Mouse (Mus musculus) right cerebral cortex, postnatal 25 days (tissue): ENCODE results near the gene Adcy3.
A peak's percentile ranks its signal among the peaks of the same experiment; 100 is the strongest.
"Not testable (repeated sequence)": the region's sequence is repeated elsewhere in the genome, so short reads cannot be mapped to it uniquely, and the experiment has no call there.

Source experiments
- DNase-seq: peaks from one replicate; pipeline ENCODE4 v3.0.0; 2022

The Adcy3 gene

GRCm38 (mm10) chr12:4188171-4189059 is 55.5 kb downstream of the Adcy3 start:
- DNase-seq, result no peak

GRCm38 (mm10) chr12:4189060-4189447 is 56.2 kb downstream of the Adcy3 start:
- DNase-seq, result no peak

- DNase-seq, result no peak
These were observed 59.6 kb downstream of the Adcy3 start for GRCm38 (mm10) chr12:4192514-4192913.

GRCm38 (mm10) chr12:4193025-4193740 is 60.3 kb downstream of the Adcy3 start:
- DNase-seq, result no peak

- peak; percentile 53 for DNase-seq
These were observed 61.7 kb downstream of the Adcy3 start for GRCm38 (mm10) chr12:4194643-4195042.

- no peak for DNase-seq
These were observed 65.8 kb downstream of the Adcy3 start for GRCm38 (mm10) chr12:4198702-4199101.

GRCm38 (mm10) chr12:4199271-4199670 is 66.4 kb downstream of the Adcy3 start:
- no peak for DNase-seq

GRCm38 (mm10) chr12:4201454-4202200 is 68.7 kb downstream of the Adcy3 start:
- DNase-seq, result peak; percentile 73

- DNase-seq, result no peak
These were observed 69.3 kb downstream of the Adcy3 start for GRCm38 (mm10) chr12:4202206-4202605.

- no peak for DNase-seq
These were observed 73.2 kb downstream of the Adcy3 start for GRCm38 (mm10) chr12:4206106-4206505.

GRCm38 (mm10) chr12:4208405-4209133 is 75.7 kb downstream of the Adcy3 start:
- peak; percentile 57 for DNase-seq

GRCm38 (mm10) chr12:4209196-4209595 is 76.3 kb downstream of the Adcy3 start:
- DNase-seq, result no peak

GRCm38 (mm10) chr12:4211174-4211573 is 78.3 kb downstream of the Adcy3 start:
- no peak for DNase-seq

GRCm38 (mm10) chr12:4212908-4213307 is 80.0 kb downstream of the Adcy3 start:
- DNase-seq, result no peak

GRCm38 (mm10) chr12:4230156-4230555 is 97.3 kb downstream of the Adcy3 start:
- DNase-seq, result no peak

GRCm38 (mm10) chr12:4232777-4233176 is 99.9 kb downstream of the Adcy3 start:
- DNase-seq, result no peak

GRCm38 (mm10) chr12:4233572-4234508 is 100.9 kb downstream of the Adcy3 start, which contains the start of the genes Ptrhd1 and Cenpo:
Gene Ptrhd1 (plus strand): TSS chr12:4234027.
Gene Cenpo (minus strand): TSS chr12:4234294.
- peak; percentile 96 for DNase-seq

- DNase-seq, result no peak
These were observed 104.6 kb downstream of the Adcy3 start for GRCm38 (mm10) chr12:4237481-4237880.

- not testable (repeated sequence) for DNase-seq
These were observed 107.4 kb downstream of the Adcy3 start for GRCm38 (mm10) chr12:4240281-4240680.

- DNase-seq, result no peak
These were observed 110.9 kb downstream of the Adcy3 start for GRCm38 (mm10) chr12:4243805-4244204.

GRCm38 (mm10) chr12:4245742-4246141 is 112.8 kb downstream of the Adcy3 start:
- DNase-seq, result no peak
